Mouse (Mus musculus) right cerebral cortex, postnatal 25 days (tissue): ENCODE results near the gene Gse1.

Experiments
- DNase-seq: peaks from one replicate; pipeline ENCODE4 v3.0.0; 2022

The Gse1 gene

GRCm38 (mm10) chr8:120505082-120505511, 276.8 kb downstream of the Gse1 start:
- no peak for DNase-seq

- no peak for DNase-seq
Observed at GRCm38 (mm10) chr8:120505619-120506310, 277.5 kb downstream of the Gse1 start.

GRCm38 (mm10) chr8:120506562-120506961, 278.3 kb downstream of the Gse1 start:
- DNase-seq = no peak

- DNase-seq = no peak
Observed at GRCm38 (mm10) chr8:120507290-120507689, 279.0 kb downstream of the Gse1 start.

- no peak for DNase-seq
Observed at GRCm38 (mm10) chr8:120509136-120510034, 281.1 kb downstream of the Gse1 start.

GRCm38 (mm10) chr8:120510035-120510416, 281.8 kb downstream of the Gse1 start:
- DNase-seq = no peak

- DNase-seq = no peak
Observed at GRCm38 (mm10) chr8:120510863-120511457, 282.7 kb downstream of the Gse1 start.

- no peak for DNase-seq
Observed at GRCm38 (mm10) chr8:120511737-120512136, 283.5 kb downstream of the Gse1 start.

GRCm38 (mm10) chr8:120512326-120512725, 284.1 kb downstream of the Gse1 start:
- no peak for DNase-seq

GRCm38 (mm10) chr8:120513145-120513544, 284.9 kb downstream of the Gse1 start:
- DNase-seq = no peak

- DNase-seq = no peak
Observed at GRCm38 (mm10) chr8:120513638-120514461, 285.6 kb downstream of the Gse1 start.

- no peak for DNase-seq
Observed at GRCm38 (mm10) chr8:120515214-120515613, 287.0 kb downstream of the Gse1 start.

- DNase-seq = no peak
Observed at GRCm38 (mm10) chr8:120515650-120516049, 287.4 kb downstream of the Gse1 start.

GRCm38 (mm10) chr8:120516182-120516755, 288.0 kb downstream of the Gse1 start:
- no peak for DNase-seq

GRCm38 (mm10) chr8:120517666-120518410, 289.6 kb downstream of the Gse1 start:
- DNase-seq = no peak

GRCm38 (mm10) chr8:120518736-120519534, 290.7 kb downstream of the Gse1 start:
- no peak for DNase-seq

GRCm38 (mm10) chr8:120520287-120520686, 292.0 kb downstream of the Gse1 start:
- DNase-seq = no peak

GRCm38 (mm10) chr8:120520707-120521590, 292.7 kb downstream of the Gse1 start:
- DNase-seq = no peak

GRCm38 (mm10) chr8:120521591-120521965, 293.3 kb downstream of the Gse1 start:
- DNase-seq = no peak

- DNase-seq = no peak
Observed at GRCm38 (mm10) chr8:120523641-120524040, 295.4 kb downstream of the Gse1 start.
